Mouse (Mus musculus): ENCODE data around the gene Invs.

DNA sequence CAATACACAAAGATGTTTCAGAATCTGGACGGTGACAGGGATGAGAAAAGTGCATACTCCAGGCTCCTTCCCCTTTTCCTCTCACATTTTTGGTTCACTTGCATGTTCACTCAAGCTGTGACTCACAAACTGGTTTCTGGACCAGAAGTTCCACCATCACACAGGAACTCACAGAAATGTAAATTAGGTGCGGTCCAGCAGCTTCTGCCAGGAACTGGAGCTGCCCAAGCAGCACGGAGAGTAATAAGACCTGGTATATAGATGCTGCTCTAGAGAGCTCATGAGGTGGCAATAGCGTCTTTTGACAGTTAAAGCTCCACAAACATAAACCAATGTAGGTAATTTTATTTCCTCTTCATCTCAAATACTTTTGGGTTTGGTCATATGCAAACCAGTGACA, 37.1 kb upstream of the Invs start:
- no peak for TF ChIP-seq CTCF (IDR thresholded peaks at IDR 0.05; ENCODE audit: extremely low read depth, insufficient read length, insufficient replicate concordance, low read depth, low read length)
- no peak for TF ChIP-seq POLR2A (IDR thresholded peaks at IDR 0.05; ENCODE audit: low read depth, low read length)
